Mouse (Mus musculus): Measurements from ENCODE around the gene Lama2. TPM values are rescaled to one million over a fixed set of nuclear protein-coding genes. Genes with fewer than 3 reads are reported as not detected.
"Not testable (repeated sequence)": the region's sequence is repeated elsewhere in the genome, so short reads cannot be mapped to it uniquely, and the experiment has no call there.

Gene Lama2
- polyA plus RNA-seq, 1 experiment from 2014 or later: 4.6 TPM

DNA sequence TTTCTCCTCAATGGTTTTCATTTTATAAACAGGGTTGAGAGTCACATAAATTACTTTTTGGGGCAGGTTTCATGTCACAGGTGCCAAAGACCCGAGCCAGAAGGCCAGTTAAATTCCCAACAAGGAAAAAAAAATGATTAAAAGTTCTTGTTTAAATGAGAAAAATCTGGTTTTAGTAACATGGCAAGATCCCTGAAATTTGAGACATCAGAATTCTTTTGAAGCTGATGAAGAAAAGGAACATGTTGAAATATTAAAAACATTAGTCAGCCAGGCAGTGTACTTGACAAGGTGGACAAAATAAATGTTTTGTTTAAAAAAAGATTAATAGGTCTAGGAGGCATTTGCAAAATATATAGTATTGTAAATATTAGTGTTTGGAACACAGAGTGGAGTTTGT lies 634.1 kb downstream of the Lama2 start:
- Histone ChIP-seq H3K27me3 (no peaks in the 10 kb centered on the region), H3K4me1 (replicated peaks) (no peaks in the 10 kb centered on the region), H3K27ac (no peak overlapping the region), H3K36me3 (no peaks in the 10 kb centered on the region), H3K4me3 (replicated peaks) (no peak overlapping the region), H3K9ac (replicated peaks) (no peak overlapping the region), H3K4me2 (replicated peaks) (no peak overlapping the region), H3K9me3 (no peaks in the 10 kb centered on the region)
- ATAC-seq: no peak
- 74% methylated on average over 1 of the region's 1 CpGs for WGBS

- H3K36me3 ChIP-seq; H3K4me1 ChIP-seq (replicated peaks); H3K27me3 ChIP-seq; H3K27ac ChIP-seq; H3K9me3 ChIP-seq; H3K4me3 ChIP-seq (replicated peaks); H3K9ac ChIP-seq (replicated peaks); ATAC-seq; H3K4me2 ChIP-seq (replicated peaks): not testable (repeated sequence)
- WGBS: 92% methylated on average over 5 of the region's 5 CpGs
These were observed 635.5 kb downstream of the Lama2 start for GRCm38 (mm10) chr10:26984082-26984481.

GRCm38 (mm10) chr10:26983583-26983982 lies 636.0 kb downstream of the Lama2 start:
- Histone ChIP-seq H3K4me3 (replicated peaks) (no peak overlapping the region), H3K27me3 (no peaks in the 10 kb centered on the region), H3K36me3 (no peaks in the 10 kb centered on the region), H3K9ac (replicated peaks) (no peak overlapping the region), H3K4me2 (replicated peaks) (no peak overlapping the region), H3K4me1 (replicated peaks) (no peaks in the 10 kb centered on the region), H3K27ac (no peak overlapping the region), H3K9me3 (no peaks in the 10 kb centered on the region)
- ATAC-seq: no peak
- 93% methylated on average over 1 of the region's 1 CpGs for WGBS

DNA sequence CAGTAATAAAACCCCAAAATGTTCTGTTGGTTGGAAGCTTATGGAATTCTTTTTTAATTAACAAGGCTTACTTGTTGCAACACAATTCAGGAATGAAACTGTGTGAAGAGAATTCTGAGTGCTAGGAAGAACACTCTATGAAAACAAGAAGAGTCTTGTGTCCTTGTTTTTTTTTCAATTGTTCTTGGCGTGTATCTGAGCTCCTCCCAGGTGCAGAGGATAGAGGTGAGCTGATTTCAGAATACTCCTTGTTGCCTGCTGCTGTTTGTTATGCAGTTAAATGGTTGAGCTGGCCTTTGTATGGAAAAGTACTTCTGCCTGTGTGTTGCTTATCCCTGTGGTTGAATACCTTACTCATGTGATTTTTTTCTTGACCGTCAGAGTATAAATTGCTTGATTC lies 636.9 kb downstream of the Lama2 start:
- H3K4me3 ChIP-seq (replicated peaks): no peak overlapping the region
- no peaks in the 10 kb centered on the region for H3K27me3 ChIP-seq
- H3K4me2 ChIP-seq (replicated peaks): no peak overlapping the region
- no peak overlapping the region for H3K9ac ChIP-seq (replicated peaks)
- ATAC-seq: no peak
- H3K4me1 ChIP-seq (replicated peaks): no peaks in the 10 kb centered on the region
- H3K9me3 ChIP-seq: no peaks in the 10 kb centered on the region
- no peak overlapping the region for H3K27ac ChIP-seq
- H3K36me3 ChIP-seq: no peaks in the 10 kb centered on the region
- 84% methylated on average over 2 of the region's 2 CpGs for WGBS

DNA sequence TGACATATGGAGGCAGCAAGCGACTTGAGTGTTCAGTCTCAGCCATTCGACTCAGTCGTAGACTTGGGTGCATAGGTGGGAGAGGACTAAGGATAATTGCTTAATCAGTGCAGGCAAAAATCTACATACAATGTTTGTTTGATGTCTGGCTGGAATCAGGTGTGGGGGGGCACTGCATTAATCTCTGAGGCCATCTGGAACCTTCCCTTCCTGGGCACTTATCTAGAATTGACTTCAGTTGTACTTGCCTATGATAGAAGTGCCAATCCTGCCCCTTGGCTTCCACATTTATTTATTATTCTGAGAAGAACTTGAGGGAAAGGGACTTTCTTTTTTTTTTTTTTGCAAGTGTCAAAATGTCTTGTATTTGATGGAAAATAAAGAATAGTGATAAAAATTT lies 644.2 kb downstream of the Lama2 start:
- H3K27ac ChIP-seq: no peak overlapping the region
- no peaks in the 10 kb centered on the region for H3K4me1 ChIP-seq (replicated peaks)
- H3K9me3 ChIP-seq: no peaks in the 10 kb centered on the region
- no peak overlapping the region for H3K9ac ChIP-seq (replicated peaks)
- 95% methylated on average over 3 of the region's 3 CpGs for WGBS
- no peaks in the 10 kb centered on the region for H3K36me3 ChIP-seq
- ATAC-seq: no peak
- H3K4me2 ChIP-seq (replicated peaks): no peak overlapping the region
- H3K27me3 ChIP-seq: no peaks in the 10 kb centered on the region
- H3K4me3 ChIP-seq (replicated peaks): no peak overlapping the region

DNA sequence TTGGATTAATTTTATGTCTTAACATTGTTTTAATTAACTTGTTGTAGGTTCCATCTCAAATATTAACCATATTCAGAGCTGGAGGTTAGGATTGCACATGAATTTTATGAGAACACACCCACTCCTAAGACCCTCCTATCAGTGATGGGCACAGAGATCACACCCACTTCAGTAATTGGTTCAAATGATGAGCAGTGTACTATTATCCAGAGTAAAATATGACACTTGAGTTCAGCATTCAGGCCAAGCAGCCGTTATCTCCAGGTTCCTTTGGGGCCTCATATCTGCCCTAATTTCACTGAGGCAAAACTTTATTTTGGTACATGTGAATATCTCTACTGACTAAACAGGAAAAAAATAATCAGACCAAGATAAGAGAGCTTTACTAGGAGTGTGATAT lies 645.3 kb downstream of the Lama2 start:
- Histone ChIP-seq H3K9me3 (no peaks in the 10 kb centered on the region), H3K27me3 (no peaks in the 10 kb centered on the region), H3K4me3 (replicated peaks) (no peak overlapping the region), H3K27ac (no peak overlapping the region), H3K9ac (replicated peaks) (no peak overlapping the region), H3K4me1 (replicated peaks) (no peaks in the 10 kb centered on the region), H3K4me2 (replicated peaks) (no peak overlapping the region), H3K36me3 (no peaks in the 10 kb centered on the region)
- WGBS: 89% methylated on average over 1 of the region's 1 CpGs
- ATAC-seq: no peak

- Histone ChIP-seq H3K36me3 (no peaks in the 10 kb centered on the region), H3K27ac (no peak overlapping the region), H3K4me3 (replicated peaks) (no peak overlapping the region), H3K4me2 (replicated peaks) (no peak overlapping the region), H3K9me3 (no peaks in the 10 kb centered on the region), H3K9ac (replicated peaks) (no peak overlapping the region), H3K27me3 (no peaks in the 10 kb centered on the region), H3K4me1 (replicated peaks) (no peaks in the 10 kb centered on the region)
- 95% methylated on average over 2 of the region's 2 CpGs for WGBS
- no peak for ATAC-seq
These were observed 646.0 kb downstream of the Lama2 start for GRCm38 (mm10) chr10:26973575-26973974.

- 85% methylated on average over 3 of the region's 3 CpGs for WGBS
- no peaks in the 10 kb centered on the region for H3K36me3 ChIP-seq
- no peak overlapping the region for H3K4me2 ChIP-seq (replicated peaks)
- H3K4me1 ChIP-seq (replicated peaks): no peaks in the 10 kb centered on the region
- H3K9me3 ChIP-seq: no peaks in the 10 kb centered on the region
- no peak overlapping the region for H3K4me3 ChIP-seq (replicated peaks)
- H3K27me3 ChIP-seq: no peaks in the 10 kb centered on the region
- ATAC-seq: no peak
- no peak overlapping the region for H3K27ac ChIP-seq
- no peak overlapping the region for H3K9ac ChIP-seq (replicated peaks)
These were observed 661.0 kb downstream of the Lama2 start for GRCm38 (mm10) chr10:26958513-26958912.

DNA sequence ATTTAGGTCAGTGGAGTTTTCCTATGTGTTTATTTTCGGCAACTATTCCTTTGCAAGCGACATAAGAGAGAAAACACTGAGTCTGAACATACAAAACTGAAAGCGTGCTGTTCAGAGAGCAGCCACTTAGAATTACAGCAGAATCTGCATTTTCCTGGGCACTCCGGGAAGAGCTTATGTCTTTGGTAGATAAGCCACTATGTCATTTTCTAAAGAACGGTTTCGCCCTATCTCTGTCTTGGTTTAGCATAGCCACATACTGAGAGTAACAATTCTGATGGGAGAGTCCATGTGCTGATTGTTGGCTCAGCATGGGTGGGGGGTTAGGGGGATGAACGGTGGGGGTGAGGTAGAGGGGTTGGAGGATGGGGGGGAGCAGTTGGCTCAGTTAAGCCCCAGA lies 669.1 kb downstream of the Lama2 start:
- Histone ChIP-seq H3K4me3 (replicated peaks) (no peak overlapping the region), H3K4me2 (replicated peaks) (no peak overlapping the region), H3K27me3 (no peaks in the 10 kb centered on the region), H3K9ac (replicated peaks) (no peak overlapping the region), H3K36me3 (no peaks in the 10 kb centered on the region), H3K4me1 (replicated peaks) (no peaks in the 10 kb centered on the region), H3K9me3 (no peaks in the 10 kb centered on the region), H3K27ac (no peak overlapping the region)
- no peak for ATAC-seq
- 79% methylated on average over 7 of the region's 7 CpGs for WGBS

- ATAC-seq: 0 out of 2 replicates have a peak, but pooled peaks have one; percentile 11
- WGBS: 75% methylated on average over 8 of the region's 8 CpGs
- no peak overlapping the region for H3K27ac ChIP-seq
These were observed 669.9 kb downstream of the Lama2 start for GRCm38 (mm10) chr10:26949667-26950066.

DNA sequence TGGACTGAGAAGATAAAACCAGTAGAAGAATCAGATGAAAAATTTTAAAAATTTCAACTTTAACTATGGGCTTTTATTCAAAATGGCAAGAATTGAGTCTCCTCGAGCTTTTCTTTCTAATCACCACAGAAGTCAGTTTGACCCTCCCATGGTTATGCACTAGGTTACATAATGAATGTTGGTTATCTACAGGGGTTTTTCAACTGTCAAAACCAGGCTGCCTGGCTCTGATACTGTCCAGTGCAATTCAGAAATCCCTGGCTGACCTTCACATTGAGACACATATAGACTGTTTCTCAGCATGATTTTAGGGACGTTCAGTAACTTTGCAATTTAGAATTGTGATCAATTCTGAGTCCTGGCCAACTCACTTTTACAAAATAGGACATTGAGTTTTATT lies 671.2 kb downstream of the Lama2 start:
- ATAC-seq: no peak
- Histone ChIP-seq H3K27me3 (no peaks in the 10 kb centered on the region), H3K4me3 (replicated peaks) (no peak overlapping the region), H3K9ac (replicated peaks) (no peak overlapping the region), H3K36me3 (no peaks in the 10 kb centered on the region), H3K9me3 (no peaks in the 10 kb centered on the region), H3K4me1 (replicated peaks) (no peaks in the 10 kb centered on the region), H3K4me2 (replicated peaks) (no peak overlapping the region), H3K27ac (no peak overlapping the region)
- WGBS: 74% methylated on average over 2 of the region's 2 CpGs

More at GRCm38 (mm10) chr10:26949667-26950066, 669.9 kb downstream of the Lama2 start:
- no peak overlapping the region for H3K4me3 ChIP-seq (replicated peaks)
- H3K9ac ChIP-seq (replicated peaks): no peak overlapping the region
- H3K4me2 ChIP-seq (replicated peaks): no peak overlapping the region
- no peaks in the 10 kb centered on the region for H3K36me3 ChIP-seq
- no peaks in the 10 kb centered on the region for H3K27me3 ChIP-seq
- no peaks in the 10 kb centered on the region for H3K4me1 ChIP-seq (replicated peaks)
- H3K9me3 ChIP-seq: no peaks in the 10 kb centered on the region

GRCm38 (mm10) chr10:26939549-26939948 lies 680.0 kb downstream of the Lama2 start:
- H3K4me2 ChIP-seq (replicated peaks): no peak overlapping the region
- no peaks in the 10 kb centered on the region for H3K4me1 ChIP-seq (replicated peaks)
- no peak overlapping the region for H3K27ac ChIP-seq
- H3K27me3 ChIP-seq: no peaks in the 10 kb centered on the region
- H3K4me3 ChIP-seq (replicated peaks): no peak overlapping the region
- ATAC-seq: no peak
- H3K9ac ChIP-seq (replicated peaks): no peak overlapping the region
- H3K9me3 ChIP-seq: no peaks in the 10 kb centered on the region
- H3K36me3 ChIP-seq: no peaks in the 10 kb centered on the region
- 64% methylated on average over 1 of the region's 1 CpGs for WGBS

DNA sequence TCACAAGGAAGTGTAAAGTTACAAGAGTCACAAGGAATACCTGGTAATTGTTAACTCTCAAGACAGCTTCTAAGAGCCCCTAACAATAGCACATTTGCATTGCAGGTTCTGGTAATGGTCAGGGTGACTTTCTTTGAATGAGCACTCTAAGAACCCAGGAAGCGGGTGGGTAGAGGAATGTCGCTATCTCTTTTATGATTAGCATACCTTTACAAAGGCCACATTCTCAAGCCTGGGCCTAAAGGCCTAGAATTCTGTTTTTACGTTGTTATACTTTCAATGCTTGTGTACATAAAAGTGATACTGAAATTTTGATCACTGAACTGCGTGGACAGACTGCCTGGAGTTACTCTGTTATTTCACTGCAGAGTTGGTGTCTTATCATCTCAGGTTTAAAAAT lies 681.1 kb downstream of the Lama2 start:
- not testable (repeated sequence) for H3K9me3 ChIP-seq; H3K27ac ChIP-seq; H3K36me3 ChIP-seq; H3K9ac ChIP-seq (replicated peaks); H3K4me2 ChIP-seq (replicated peaks); H3K4me3 ChIP-seq (replicated peaks); ATAC-seq; H3K4me1 ChIP-seq (replicated peaks); H3K27me3 ChIP-seq
- 86% methylated on average over 4 of the region's 4 CpGs for WGBS

Data from midbrain, embryonic 13.5 days (tissue).